Mouse (Mus musculus) macrophage (primary cell): ENCODE results near the gene Olfr248. TPM values are rescaled to one million over a fixed set of nuclear protein-coding genes. Genes with fewer than 3 reads are reported as not detected.
A peak's percentile ranks its signal among the peaks of the same experiment; 100 is the strongest.
"Not testable (repeated sequence)": the region's sequence is repeated elsewhere in the genome, so short reads cannot be mapped to it uniquely, and the experiment has no call there.

Experiments used
- H3K27ac ChIP-seq: fragments of 350-480 bp; formaldehyde crosslinking; 2 replicates; pipeline ENCODE4 v1.9.0; 2021
- H3K36me3 ChIP-seq: fragments of 350-480 bp; formaldehyde crosslinking; 2 replicates; pipeline ENCODE4 v1.9.0; 2021; ENCODE audit errors: inconsistent target
- H3K4me3 ChIP-seq: fragments of 350-480 bp; formaldehyde crosslinking; 2 replicates; pipeline ENCODE4 v1.9.0; 2021; ENCODE audit errors: inconsistent target
- H3K79me2 ChIP-seq: fragments of 350-480 bp; formaldehyde crosslinking; 2 replicates; pipeline ENCODE4 v1.9.0; 2021; ENCODE audit errors: inconsistent target
- WGBS: methylation state at CpG from one replicate; pipeline ENCODE4 v1.1.7; 2026; ENCODE audit warnings: inconsistent platforms; ENCODE audit not compliant: missing documents; 5-methylcytosine and 5-hydroxymethylcytosine counted together
- polyA plus RNA-seq: library from polyadenylated mRNA; stranded (reverse); fragments of 250-400 nt; gene quantifications from 3 replicates; pipeline ENCODE4 v1.2.4, GENCODE M21; 2018; ENCODE audit warnings: inconsistent platforms
- total RNA-seq, 78 experiments: library from RNA; depleted of rRNA; stranded (reverse); fragments of 250-400 nt; gene quantifications; 1 replicate in 9 of 78; 2 replicates in 24 of 78; 3 replicates in 43 of 78; 4 replicates in 2 of 78; pipeline ENCODE4 v1.2.4; 2018; ENCODE audit warnings: inconsistent platforms in 56 of 78

Gene Olfr248
- not detected for total RNA-seq (2018; cell fraction: chromatin; rRNA removed)
- total RNA-seq (2018; cell fraction: cytosol; rRNA removed) = not detected
- not detected for total RNA-seq (2018; cell fraction: nucleus; rRNA removed)
- not detected in 3 replicates for polyA plus RNA-seq

- no peak within 1 kb of the TSS for H3K27ac ChIP-seq
- no peaks in the 10 kb centered on the region for H3K79me2 ChIP-seq
- no peak within 1 kb of the TSS for H3K4me3 ChIP-seq
- WGBS = 100% methylated on average over 2 of the region's 2 CpGs
- H3K36me3 ChIP-seq = no peaks in the 10 kb centered on the region
Observed at GRCm38 (mm10) chr1:174390746-174391145, at the start of gene Olfr248. Gene Olfr248, plus strand, starts transcription at chr1:174391046.

DNA sequence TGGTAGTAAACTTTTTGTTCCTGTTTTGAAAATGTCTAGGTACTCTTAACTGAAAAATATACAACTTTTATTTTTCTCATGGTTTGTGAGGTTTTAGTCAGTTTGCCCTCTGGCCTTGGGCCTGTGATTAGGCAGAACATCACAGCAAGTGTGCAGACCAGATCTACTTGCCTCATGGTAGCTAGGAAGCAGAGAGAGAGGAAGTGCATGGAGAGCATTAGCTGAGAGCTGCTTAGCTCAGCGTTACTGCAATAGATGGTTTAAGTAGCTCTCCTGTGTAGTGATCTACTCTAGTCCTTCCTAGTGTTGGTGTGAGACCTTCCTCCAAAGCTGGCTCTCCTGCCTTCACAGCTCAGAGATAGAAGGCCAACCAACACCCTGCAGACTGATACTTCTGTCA is 37.2 kb upstream of the Olfr248 start:
- H3K4me3 ChIP-seq, H3K27ac ChIP-seq, H3K79me2 ChIP-seq, H3K36me3 ChIP-seq: not testable (repeated sequence)
- WGBS = 9% methylated on average over 1 of the region's 1 CpGs

- Histone ChIP-seq H3K4me3 (no peak overlapping the region), H3K79me2 (no peaks in the 10 kb centered on the region)
- 14% methylated on average over 5 of the region's 5 CpGs for WGBS
Observed at GRCm38 (mm10) chr1:174354640-174355039, 36.2 kb upstream of the Olfr248 start.

GRCm38 (mm10) chr1:174364882-174365451 is 25.9 kb upstream of the Olfr248 start, which contains the start of gene Olfr417:
Gene Olfr417, plus strand, starts transcription at chr1:174365122.
- no peak within 1 kb of the TSS for H3K27ac ChIP-seq
- WGBS = 12% methylated on average over 2 of the region's 2 CpGs
- no peaks in the 10 kb centered on the region for H3K79me2 ChIP-seq
- no peaks in the 10 kb centered on the region for H3K36me3 ChIP-seq
- no peak within 1 kb of the TSS for H3K4me3 ChIP-seq

More at GRCm38 (mm10) chr1:174354640-174355039, 36.2 kb upstream of the Olfr248 start:
- Histone ChIP-seq H3K27ac (peak overlapping the region; percentile 33; the same call in 1 of the 2 replicates), H3K36me3 (no peaks in the 10 kb centered on the region)

DNA sequence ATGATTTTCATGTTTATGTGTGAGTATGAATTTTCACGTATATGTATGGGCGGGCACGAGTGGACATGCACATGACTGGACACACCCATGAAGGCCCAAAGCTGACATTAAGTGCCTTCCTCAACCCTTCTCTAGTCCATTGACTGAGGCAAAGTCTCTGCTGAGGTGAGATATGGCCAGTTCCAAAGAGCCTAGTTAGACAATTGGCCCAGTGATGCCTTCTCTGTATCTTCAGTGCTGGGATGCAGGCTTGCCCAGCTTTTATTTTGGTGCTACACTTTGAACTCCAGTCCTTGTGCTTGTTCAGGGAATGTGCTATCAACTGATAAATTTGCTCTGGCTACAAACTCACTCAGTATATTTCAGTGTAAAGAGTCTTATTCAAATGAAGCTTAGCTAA is 17.0 kb upstream of the Olfr248 start:
- Histone ChIP-seq H3K27ac (no peak overlapping the region), H3K4me3 (no peak overlapping the region), H3K36me3 (no peaks in the 10 kb centered on the region), H3K79me2 (no peaks in the 10 kb centered on the region)
- WGBS = 100% methylated on average over 3 of the region's 3 CpGs

- no peaks in the 10 kb centered on the region for H3K79me2 ChIP-seq
- no peak overlapping the region for H3K27ac ChIP-seq
- WGBS = 93% methylated on average over 4 of the region's 4 CpGs
- no peak overlapping the region for H3K4me3 ChIP-seq
- no peaks in the 10 kb centered on the region for H3K36me3 ChIP-seq
Observed at GRCm38 (mm10) chr1:174422959-174423358, 32.1 kb downstream of the Olfr248 start.

GRCm38 (mm10) chr1:174423764-174424163 is 32.9 kb downstream of the Olfr248 start, which contains the start of gene Olfr414:
Gene Olfr414, plus strand, starts transcription at chr1:174424064.
- Histone ChIP-seq H3K4me3 (no peak within 1 kb of the TSS), H3K79me2 (no peaks in the 10 kb centered on the region), H3K36me3 (no peaks in the 10 kb centered on the region), H3K27ac (no peak within 1 kb of the TSS)
- WGBS = 84% methylated on average over 1 of the region's 1 CpGs

GRCm38 (mm10) chr1:174426180-174426986 is 35.5 kb downstream of the Olfr248 start:
- Histone ChIP-seq H3K36me3 (no peaks in the 10 kb centered on the region), H3K4me3 (no peak overlapping the region), H3K79me2 (no peaks in the 10 kb centered on the region), H3K27ac (no peak overlapping the region)
- 74% methylated on average over 3 of the region's 3 CpGs for WGBS

GRCm38 (mm10) chr1:174427402-174427801 is 36.6 kb downstream of the Olfr248 start:
- Histone ChIP-seq H3K27ac (no peak overlapping the region), H3K4me3 (no peak overlapping the region), H3K36me3 (no peaks in the 10 kb centered on the region), H3K79me2 (no peaks in the 10 kb centered on the region)
- 100% methylated on average over 1 of the region's 1 CpGs for WGBS

- WGBS = 78% methylated on average over 2 of the region's 2 CpGs
Observed at GRCm38 (mm10) chr1:174428407-174428806, 37.6 kb downstream of the Olfr248 start.

DNA sequence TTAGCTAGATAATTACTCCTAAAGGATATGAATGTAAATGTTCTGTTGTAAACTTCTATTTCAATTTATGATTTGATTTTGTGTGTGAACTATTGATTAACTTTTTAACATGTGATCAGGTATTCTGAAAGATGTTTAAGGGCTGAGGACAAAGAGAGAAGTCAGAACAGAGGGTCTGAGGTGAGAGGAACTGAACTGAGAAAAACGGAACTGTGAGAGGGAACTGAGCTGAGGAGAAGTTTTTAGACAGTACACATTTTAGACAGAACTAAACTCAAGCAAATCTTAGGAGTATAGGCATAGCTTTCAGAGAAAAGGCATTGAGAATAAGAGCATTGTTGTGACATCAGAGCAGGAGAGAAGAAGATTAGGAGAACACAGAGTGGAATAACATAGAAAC is 43.3 kb downstream of the Olfr248 start:
- 0% methylated on average over 1 of the region's 1 CpGs for WGBS
- Histone ChIP-seq H3K36me3 (no peaks in the 10 kb centered on the region), H3K79me2 (no peaks in the 10 kb centered on the region), H3K4me3 (no peak overlapping the region), H3K27ac (no peak overlapping the region)

More at GRCm38 (mm10) chr1:174428407-174428806, 37.6 kb downstream of the Olfr248 start:
- Histone ChIP-seq H3K4me3 (no peak overlapping the region), H3K79me2 (no peaks in the 10 kb centered on the region), H3K36me3 (no peaks in the 10 kb centered on the region), H3K27ac (no peak overlapping the region)

Other genes with a start within 250 kb of the Olfr248 start
- not detected in 3 replicates for gene Olfr420, start 235.4 kb upstream of the Olfr248 start, polyA plus RNA-seq
- gene Spta1, start 218.3 kb upstream of the Olfr248 start, polyA plus RNA-seq = 0.16 to 0.19 TPM in 2 of 3 replicates, not detected in the other
- gene Olfr419, start 139.0 kb upstream of the Olfr248 start, polyA plus RNA-seq = not detected in 3 replicates
- gene Mptx1, start 60.5 kb upstream of the Olfr248 start, polyA plus RNA-seq = not detected in 3 replicates
- not detected in 3 replicates for gene Olfr417, start 25.9 kb upstream of the Olfr248 start, polyA plus RNA-seq
- gene Olfr414, start 33.0 kb downstream of the Olfr248 start, polyA plus RNA-seq = not detected in 3 replicates
- not detected in 3 replicates for gene Olfr220, start 51.0 kb downstream of the Olfr248 start, polyA plus RNA-seq
- not detected in 3 replicates for gene Fmn2, start 110.8 kb downstream of the Olfr248 start, polyA plus RNA-seq